Mouse (Mus musculus) stomach, embryonic 16.5 days (tissue): ENCODE data around the gene Tpm4. TPM values are rescaled to one million over a fixed set of nuclear protein-coding genes. Genes with fewer than 3 reads are reported as not detected.

ENCODE experiments used
- ATAC-seq: fragments of 200-750 bp; cut with Nextera tagmentation; 2 replicates; pipeline ENCODE4 v1.8.0; 2017; ENCODE audit warnings: moderate number of reproducible peaks, moderate TSS enrichment; ENCODE audit not compliant: insufficient read depth, low FRiP score
- H3K27ac ChIP-seq: fragments of 300-500 bp; sonication (generic); 2 replicates; pipeline ENCODE4 v1.5.1; 2014; ENCODE audit warnings: low read length
- H3K27me3 ChIP-seq: fragments of 300-500 bp; sonication (generic); 2 replicates; pipeline ENCODE4 v1.6.1; 2014; ENCODE audit warnings: low read length, control low read depth, mixed read lengths; ENCODE audit not compliant: control insufficient read depth, insufficient read depth
- H3K36me3 ChIP-seq: fragments of 300-500 bp; sonication (generic); 2 replicates; pipeline ENCODE4 v1.6.1; 2014; ENCODE audit warnings: low read length; ENCODE audit not compliant: control insufficient read depth, insufficient read depth
- H3K4me1 ChIP-seq: fragments of 300-500 bp; sonication (generic); 2 replicates; pipeline ENCODE4 v1.6.1; 2014; ENCODE audit warnings: low read length, control low read depth, mixed read lengths; ENCODE audit not compliant: control insufficient read depth, insufficient read depth
- H3K4me2 ChIP-seq: fragments of 300-500 bp; sonication (generic); 2 replicates; pipeline ENCODE4 v1.6.1; 2014; ENCODE audit warnings: low read depth, low read length, mixed read lengths
- H3K4me3 ChIP-seq: fragments of 300-500 bp; sonication (generic); replicated peaks from 2 replicates; pipeline ENCODE4 v1.5.1; 2014; ENCODE audit warnings: mild to moderate bottlenecking, low read length
- H3K9ac ChIP-seq: fragments of 300-500 bp; sonication (generic); 2 replicates; pipeline ENCODE4 v1.6.1; 2014; ENCODE audit warnings: low read length
- H3K9me3 ChIP-seq: fragments of 300-500 bp; sonication (generic); replicated peaks from 2 replicates; pipeline ENCODE4 v1.6.1; 2016; ENCODE audit warnings: low read length, control low read depth; ENCODE audit not compliant: control insufficient read depth
- WGBS: fragments of 180-500 bp; shearing (Covaris S2); extraction: QIAGEN DNeasy Blood & Tissue Kit; methylation state at CpG from one replicate; pipeline ENCODE4 v1.1.7; 2014; 5-methylcytosine and 5-hydroxymethylcytosine counted together
- polyA plus RNA-seq: library from polyadenylated mRNA; unstranded; fragments of >200 nt; fragmentation: Nextera tagmentation; extraction: Ambion mirVana; gene quantifications from 2 replicates; pipeline ENCODE4 v1.2.1, GENCODE M21; 2015

Gene Tpm4
- polyA plus RNA-seq, 1 experiment from 2014 or later = 617 TPM

GRCm38 (mm10) chr8:72135446-72136301 is 899 bp downstream of the Tpm4 start:
- H3K9me3 ChIP-seq = no peaks in the 10 kb centered on the region
- peak; percentile 62 for ATAC-seq
- under 1% methylated on average over 62 of the region's 62 CpGs for WGBS
- peak overlapping the region; percentile 77 for H3K4me2 ChIP-seq
- H3K36me3 ChIP-seq = peaks cover 9% of the 10 kb centered on the region
- peak overlapping the region; percentile 100 for H3K27ac ChIP-seq
- no peaks in the 10 kb centered on the region for H3K27me3 ChIP-seq
- H3K4me1 ChIP-seq = peaks cover 14% of the 10 kb centered on the region; the same call in 1 of the 2 replicates
- peak overlapping the region; percentile 99 for H3K9ac ChIP-seq
- peak overlapping the region; percentile 90 for H3K4me3 ChIP-seq

GRCm38 (mm10) chr8:72136302-72136978 is 1.7 kb downstream of the Tpm4 start:
- peak; percentile 70 for ATAC-seq
- Histone ChIP-seq H3K27ac (peak overlapping the region; percentile 100), H3K9me3 (no peaks in the 10 kb centered on the region), H3K4me2 (peak overlapping the region; percentile 77), H3K27me3 (no peaks in the 10 kb centered on the region), H3K4me1 (peaks cover 14% of the 10 kb centered on the region; the same call in 1 of the 2 replicates), H3K9ac (peak overlapping the region; percentile 99), H3K4me3 (peak overlapping the region; percentile 90), H3K36me3 (peaks cover 17% of the 10 kb centered on the region)
- WGBS = under 1% methylated on average over 18 of the region's 18 CpGs

- peaks cover 14% of the 10 kb centered on the region; the same call in 1 of the 2 replicates for H3K4me1 ChIP-seq
- peak overlapping the region; percentile 23 for H3K9ac ChIP-seq
- peak overlapping the region; percentile 90 for H3K4me3 ChIP-seq
- no peaks in the 10 kb centered on the region for H3K27me3 ChIP-seq
- peak overlapping the region; percentile 35 for H3K27ac ChIP-seq
- WGBS = 72% methylated on average over 2 of the region's 2 CpGs
- H3K4me2 ChIP-seq = peak overlapping the region; percentile 77
- H3K9me3 ChIP-seq = no peaks in the 10 kb centered on the region
- ATAC-seq = no peak
- H3K36me3 ChIP-seq = peaks cover 20% of the 10 kb centered on the region
Observed at GRCm38 (mm10) chr8:72137431-72137830, 2.7 kb downstream of the Tpm4 start.

- H3K9me3 ChIP-seq = no peaks in the 10 kb centered on the region
- H3K27ac ChIP-seq = no peak overlapping the region
- no peak overlapping the region for H3K4me3 ChIP-seq
- H3K36me3 ChIP-seq = peaks cover 20% of the 10 kb centered on the region
- WGBS = 93% methylated on average over 5 of the region's 5 CpGs
- peaks cover 10% of the 10 kb centered on the region; the same call in 1 of the 2 replicates for H3K4me1 ChIP-seq
- no peak for ATAC-seq
- no peak overlapping the region for H3K9ac ChIP-seq
- H3K27me3 ChIP-seq = no peaks in the 10 kb centered on the region
- no peak overlapping the region for H3K4me2 ChIP-seq
Observed at GRCm38 (mm10) chr8:72138456-72138855, 3.7 kb downstream of the Tpm4 start.

- no peak overlapping the region for H3K27ac ChIP-seq
- H3K4me1 ChIP-seq = peaks cover 6% of the 10 kb centered on the region
- no peak for ATAC-seq
- H3K4me2 ChIP-seq = no peak overlapping the region
- no peak overlapping the region for H3K4me3 ChIP-seq
- peaks cover 49% of the 10 kb centered on the region for H3K36me3 ChIP-seq
- no peak overlapping the region for H3K9ac ChIP-seq
- WGBS = 87% methylated on average over 13 of the region's 13 CpGs
- H3K9me3 ChIP-seq = no peaks in the 10 kb centered on the region
- no peaks in the 10 kb centered on the region for H3K27me3 ChIP-seq
Observed at GRCm38 (mm10) chr8:72143256-72143824, 8.6 kb downstream of the Tpm4 start.

GRCm38 (mm10) chr8:72144345-72144975 is 9.7 kb downstream of the Tpm4 start:
- H3K27ac ChIP-seq = no peak overlapping the region
- H3K9me3 ChIP-seq = no peaks in the 10 kb centered on the region

GRCm38 (mm10) chr8:72145511-72145910 is 10.7 kb downstream of the Tpm4 start:
- peaks cover 6% of the 10 kb centered on the region for H3K4me1 ChIP-seq
- H3K27ac ChIP-seq = peak overlapping the region; percentile 3; the same call in 1 of the 2 replicates
- no peaks in the 10 kb centered on the region for H3K9me3 ChIP-seq
- H3K27me3 ChIP-seq = no peaks in the 10 kb centered on the region
- no peak for ATAC-seq
- no peak overlapping the region for H3K4me2 ChIP-seq
- peaks cover 58% of the 10 kb centered on the region for H3K36me3 ChIP-seq
- 81% methylated on average over 3 of the region's 3 CpGs for WGBS
- no peak overlapping the region for H3K9ac ChIP-seq
- H3K4me3 ChIP-seq = no peak overlapping the region

More at GRCm38 (mm10) chr8:72144345-72144975, 9.7 kb downstream of the Tpm4 start:
- 79% methylated on average over 5 of the region's 5 CpGs for WGBS
- no peak for ATAC-seq
- H3K9ac ChIP-seq = no peak overlapping the region
- no peak overlapping the region for H3K4me3 ChIP-seq
- no peak overlapping the region for H3K4me2 ChIP-seq
- H3K27me3 ChIP-seq = no peaks in the 10 kb centered on the region
- peaks cover 55% of the 10 kb centered on the region for H3K36me3 ChIP-seq
- H3K4me1 ChIP-seq = peaks cover 6% of the 10 kb centered on the region

GRCm38 (mm10) chr8:72146056-72146455 is 11.3 kb downstream of the Tpm4 start:
- Histone ChIP-seq H3K36me3 (peaks cover 54% of the 10 kb centered on the region), H3K4me2 (no peak overlapping the region), H3K27ac (peak overlapping the region; percentile 3; the same call in 1 of the 2 replicates), H3K9ac (no peak overlapping the region), H3K27me3 (no peaks in the 10 kb centered on the region), H3K4me3 (no peak overlapping the region), H3K9me3 (no peaks in the 10 kb centered on the region), H3K4me1 (peaks cover 6% of the 10 kb centered on the region)
- 73% methylated on average over 1 of the region's 1 CpGs for WGBS
- ATAC-seq = no peak
